Mouse (Mus musculus) heart, adult 2 months (tissue): ENCODE measurements at regions not wholly inside any gene's neighbourhood (a gene's known extent, or its start where the extent isn't known, plus 50 kb on each side); places are given as distances from the start of the nearest gene placed in this dataset.

Experiments used
- CTCF ChIP-seq: fragments of 200-600 bp; IDR thresholded peaks from 2 replicates; pipeline ENCODE4 v1.8.1; 2022; ENCODE audit warnings: antibody characterized with exemption, mild to moderate bottlenecking, moderate library complexity
- EP300 ChIP-seq: fragments of 200-500 bp; IDR thresholded peaks from 2 replicates; pipeline ENCODE4 v1.6.1; 2011; ENCODE audit warnings: low read depth, low read length, control low read depth; ENCODE audit not compliant: insufficient read depth
- POLR2A ChIP-seq: fragments of 200-500 bp; IDR thresholded peaks from 2 replicates; pipeline ENCODE4 v1.6.1; 2011; ENCODE audit warnings: mild to moderate bottlenecking, low read depth, low read length, control low read depth; ENCODE audit not compliant: insufficient read depth

- TF ChIP-seq POLR2A (no peak), EP300 (no peak), CTCF (no peak)
Measured at GRCm38 (mm10) chr6:103999186-103999585, 488.8 kb downstream of the Chl1 start.
